Mouse (Mus musculus): ENCODE results near the gene Tapt1.

- TF ChIP-seq CTCF (IDR thresholded peaks at IDR 0.05) (no peak), POLR2A (IDR thresholded peaks at IDR 0.05; ENCODE audit: insufficient read depth, low read depth, low read length) (no peak), EP300 (IDR thresholded peaks at IDR 0.05; ENCODE audit: insufficient read depth, low read depth, low read length) (no peak)
Measured at GRCm38 (mm10) chr5:44187370-44187769, 39.1 kb downstream of the Tapt1 start.

All from heart, adult 2 months (tissue).